Mouse (Mus musculus) stomach, embryonic 14.5 days (tissue): Measurements from ENCODE around the gene Palld. TPM values are rescaled to one million over a fixed set of nuclear protein-coding genes. Genes with fewer than 3 reads are reported as not detected.

Source experiments
- ATAC-seq: fragments of 200-750 bp; cut with Nextera tagmentation; 2 replicates; pipeline ENCODE4 v1.8.0; 2017; ENCODE audit warnings: low read depth, moderate TSS enrichment; ENCODE audit not compliant: insufficient number of reproducible peaks, insufficient read depth, low FRiP score
- H3K27ac ChIP-seq: fragments of 300-500 bp; sonication (generic); 2 replicates; pipeline ENCODE4 v1.5.1; 2014; ENCODE audit warnings: mild to moderate bottlenecking, low read length, moderate library complexity, mixed read lengths
- H3K27me3 ChIP-seq: fragments of 300-500 bp; sonication (generic); 2 replicates; pipeline ENCODE4 v1.6.1; 2014; ENCODE audit warnings: low read length, control low read depth, mixed read lengths; ENCODE audit not compliant: control insufficient read depth, insufficient read depth
- H3K36me3 ChIP-seq: fragments of 300-500 bp; sonication (generic); 2 replicates; pipeline ENCODE4 v1.6.1; 2014; ENCODE audit warnings: mild to moderate bottlenecking, control low read depth, low read length, moderate library complexity, mixed read lengths; ENCODE audit not compliant: control insufficient read depth, insufficient read depth
- H3K4me1 ChIP-seq: fragments of 300-500 bp; sonication (generic); 2 replicates; pipeline ENCODE4 v1.6.1; 2014; ENCODE audit warnings: low read length, control low read depth, mixed read lengths; ENCODE audit not compliant: control insufficient read depth, insufficient read depth
- H3K4me2 ChIP-seq: fragments of 300-500 bp; sonication (generic); replicated peaks from 2 replicates; pipeline ENCODE4 v1.6.1; 2014; ENCODE audit warnings: low read depth, low read length, control low read depth
- H3K4me3 ChIP-seq: fragments of 300-500 bp; sonication (generic); 2 replicates; pipeline ENCODE4 v1.5.1; 2014; ENCODE audit warnings: low read depth, low read length, control low read depth
- H3K9ac ChIP-seq: fragments of 300-500 bp; sonication (generic); replicated peaks from 2 replicates; pipeline ENCODE4 v1.6.1; 2014; ENCODE audit warnings: low read depth, mild to moderate bottlenecking, control low read depth, low read length, moderate library complexity, mixed read lengths
- H3K9me3 ChIP-seq: fragments of 300-500 bp; sonication (generic); 2 replicates; pipeline ENCODE4 v1.6.1; 2016; ENCODE audit warnings: low read depth, low read length, control low read depth; ENCODE audit not compliant: control insufficient read depth
- WGBS: fragments of 180-500 bp; shearing (Covaris S2); extraction: QIAGEN DNeasy Blood & Tissue Kit; methylation state at CpG from one replicate; pipeline ENCODE4 v1.1.7; 2014; 5-methylcytosine and 5-hydroxymethylcytosine counted together
- polyA plus RNA-seq: library from polyadenylated mRNA; unstranded; fragments of >200 nt; fragmentation: Nextera tagmentation; extraction: Ambion mirVana; gene quantifications from 2 replicates; pipeline ENCODE4 v1.2.1, GENCODE M21; 2014

Gene Palld
- polyA plus RNA-seq, 1 experiment from 2014 or later = 91.0 TPM

GRCm38 (mm10) chr8:61722226-61722625 lies 180.3 kb downstream of the Palld start:
- Histone ChIP-seq H3K4me2 (no peak overlapping the region), H3K27me3 (no peaks in the 10 kb centered on the region), H3K9ac (no peak overlapping the region), H3K36me3 (0 out of 2 replicates have a peak, but pooled peaks cover 3% of the 10 kb centered on the region), H3K4me3 (no peak overlapping the region), H3K4me1 (peaks cover 16% of the 10 kb centered on the region), H3K27ac (no peak overlapping the region), H3K9me3 (no peaks in the 10 kb centered on the region)
- WGBS = 77% methylated on average over 9 of the region's 9 CpGs
- no peak for ATAC-seq

GRCm38 (mm10) chr8:61715351-61716125 lies 187.0 kb downstream of the Palld start:
- no peak overlapping the region; the same call in 1 of the 2 replicates for H3K27ac ChIP-seq
- no peaks in the 10 kb centered on the region for H3K9me3 ChIP-seq
- H3K4me3 ChIP-seq = no peak overlapping the region
- no peak overlapping the region for H3K4me2 ChIP-seq
- 52% methylated on average over 14 of the region's 14 CpGs for WGBS
- no peaks in the 10 kb centered on the region for H3K27me3 ChIP-seq
- H3K9ac ChIP-seq = no peak overlapping the region
- peaks cover 9% of the 10 kb centered on the region; the same call in 1 of the 2 replicates for H3K4me1 ChIP-seq
- H3K36me3 ChIP-seq = 0 out of 2 replicates have a peak, but pooled peaks cover 3% of the 10 kb centered on the region
- ATAC-seq = no peak; the same call in 1 of the 2 replicates

GRCm38 (mm10) chr8:61714293-61714831 lies 188.1 kb downstream of the Palld start:
- Histone ChIP-seq H3K27ac (peak overlapping the region; percentile 64; the same call in 1 of the 2 replicates), H3K36me3 (0 out of 2 replicates have a peak, but pooled peaks cover 3% of the 10 kb centered on the region), H3K4me2 (no peak overlapping the region), H3K27me3 (no peaks in the 10 kb centered on the region), H3K4me3 (no peak overlapping the region), H3K4me1 (peaks cover 9% of the 10 kb centered on the region; the same call in 1 of the 2 replicates), H3K9me3 (no peaks in the 10 kb centered on the region), H3K9ac (no peak overlapping the region)
- 23% methylated on average over 6 of the region's 6 CpGs for WGBS
- peak; percentile 65 for ATAC-seq

- Histone ChIP-seq H3K4me1 (peaks cover 9% of the 10 kb centered on the region; the same call in 1 of the 2 replicates), H3K9me3 (no peaks in the 10 kb centered on the region), H3K9ac (no peak overlapping the region), H3K4me2 (no peak overlapping the region), H3K27ac (peak overlapping the region; percentile 64; the same call in 1 of the 2 replicates), H3K4me3 (no peak overlapping the region), H3K36me3 (0 out of 2 replicates have a peak, but pooled peaks cover 3% of the 10 kb centered on the region), H3K27me3 (no peaks in the 10 kb centered on the region)
- no peak; the same call in 1 of the 2 replicates for ATAC-seq
- WGBS = 71% methylated on average over 16 of the region's 16 CpGs
These were observed 189.1 kb downstream of the Palld start for GRCm38 (mm10) chr8:61713195-61713990.

- Histone ChIP-seq H3K4me3 (no peak overlapping the region), H3K27ac (no peak overlapping the region), H3K9me3 (no peaks in the 10 kb centered on the region), H3K36me3 (no peaks in the 10 kb centered on the region), H3K4me1 (peaks cover 9% of the 10 kb centered on the region; the same call in 1 of the 2 replicates), H3K9ac (no peak overlapping the region), H3K4me2 (no peak overlapping the region), H3K27me3 (no peaks in the 10 kb centered on the region)
- ATAC-seq = no peak
- 88% methylated on average over 2 of the region's 2 CpGs for WGBS
These were observed 190.1 kb downstream of the Palld start for GRCm38 (mm10) chr8:61712426-61712825.

- no peak overlapping the region for H3K9ac ChIP-seq
- no peaks in the 10 kb centered on the region for H3K36me3 ChIP-seq
- WGBS = 89% methylated on average over 8 of the region's 8 CpGs
- no peak for ATAC-seq
- no peaks in the 10 kb centered on the region for H3K9me3 ChIP-seq
- H3K4me3 ChIP-seq = no peak overlapping the region
- H3K27ac ChIP-seq = no peak overlapping the region
- H3K4me1 ChIP-seq = peaks cover 2% of the 10 kb centered on the region; the same call in 1 of the 2 replicates
- H3K27me3 ChIP-seq = no peaks in the 10 kb centered on the region
- H3K4me2 ChIP-seq = no peak overlapping the region
These were observed 193.7 kb downstream of the Palld start for GRCm38 (mm10) chr8:61708586-61709305.

- WGBS = 86% methylated on average over 3 of the region's 3 CpGs
- Histone ChIP-seq H3K9me3 (no peaks in the 10 kb centered on the region), H3K4me2 (no peak overlapping the region), H3K27me3 (no peaks in the 10 kb centered on the region), H3K4me1 (0 out of 2 replicates have a peak, but pooled peaks cover 4% of the 10 kb centered on the region), H3K27ac (no peak overlapping the region), H3K36me3 (no peaks in the 10 kb centered on the region), H3K4me3 (no peak overlapping the region), H3K9ac (no peak overlapping the region)
- ATAC-seq = no peak
These were observed 197.0 kb downstream of the Palld start for GRCm38 (mm10) chr8:61705491-61705890.
